Mouse (Mus musculus) spleen, adult 12 weeks (tissue): ENCODE measurements around the gene Emx1.

Experiments
- DNase-seq: peaks from one replicate; pipeline ENCODE4 v3.0.0; 2022; ENCODE audit warnings: low spot score

The Emx1 gene

DNA sequence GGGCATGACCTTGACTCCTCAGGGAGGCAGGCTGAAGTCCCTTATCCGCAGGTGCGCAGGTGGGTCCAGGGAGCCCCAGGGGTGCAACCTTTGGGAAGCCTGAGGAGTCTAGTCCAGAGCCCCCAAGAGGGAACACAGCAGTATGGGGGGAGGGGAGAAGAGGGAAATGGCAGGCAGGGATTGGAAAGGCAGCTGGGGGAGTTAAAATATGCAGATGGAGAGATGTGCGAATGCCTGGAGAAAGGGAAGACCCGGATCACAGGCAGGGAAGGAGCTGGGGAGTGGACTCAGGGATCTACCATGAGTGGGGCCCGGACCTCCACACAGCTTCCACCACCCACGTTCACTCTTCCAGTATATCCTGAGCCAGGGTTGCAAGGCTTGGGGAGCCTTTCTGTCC is 44.2 kb downstream of the Emx1 start:
- no peak for DNase-seq

DNA sequence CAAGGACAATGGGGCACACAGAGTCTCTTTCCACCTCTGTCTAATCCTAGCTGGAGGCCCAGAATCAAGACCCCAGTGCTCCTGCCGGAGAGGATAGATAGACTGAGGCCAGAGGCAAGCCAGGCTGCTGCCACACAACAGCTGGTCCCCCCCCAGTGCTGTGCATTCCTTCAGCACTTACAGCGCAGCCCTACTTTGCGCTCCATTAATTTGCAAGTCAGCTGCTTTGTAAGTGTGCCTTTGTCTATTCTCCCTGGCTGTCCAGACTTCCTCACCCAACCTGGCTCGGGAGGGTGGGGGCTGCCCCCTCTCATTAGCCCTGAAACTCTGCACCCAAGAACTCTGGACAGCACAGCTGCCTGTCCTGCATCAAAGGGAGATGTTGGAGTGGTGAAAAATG is 44.8 kb downstream of the Emx1 start:
- no peak for DNase-seq

DNA sequence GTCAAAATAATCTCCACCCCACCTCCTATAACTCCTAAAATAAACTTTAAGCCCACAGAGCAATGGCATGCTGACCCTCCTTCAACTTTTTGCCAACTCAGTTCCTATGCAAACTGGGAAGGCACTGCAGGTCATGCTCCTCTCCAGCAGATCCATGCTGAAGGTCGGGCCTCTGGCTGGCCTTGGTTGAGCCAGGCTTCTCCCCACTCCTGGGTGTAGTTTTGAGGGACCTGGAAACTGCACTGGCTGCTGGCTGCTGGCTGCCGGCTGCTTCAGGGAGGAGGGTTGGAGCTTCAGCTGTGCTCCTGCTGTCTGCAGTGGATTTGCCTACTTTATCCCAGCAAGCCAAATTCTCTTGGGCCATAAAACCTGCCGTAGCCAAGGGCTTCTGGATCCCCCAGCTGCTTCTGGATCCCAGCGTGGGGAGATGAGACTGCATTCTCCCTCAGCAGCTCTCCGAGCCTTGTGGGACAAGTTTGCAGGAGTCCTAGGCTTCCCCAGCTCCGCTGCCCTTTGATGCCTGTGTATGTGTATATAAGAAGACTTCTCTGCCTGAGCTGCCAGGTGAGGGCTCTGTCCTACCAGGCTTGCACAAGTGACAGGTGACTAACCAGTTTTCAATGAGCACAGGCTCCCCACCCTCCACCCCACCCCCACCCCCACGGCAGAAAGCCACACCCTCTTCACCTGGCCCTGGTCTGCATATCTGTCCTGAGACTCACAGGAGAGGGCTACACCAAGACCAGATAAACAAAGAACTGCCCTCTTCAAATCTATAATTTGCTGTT is 45.8 kb downstream of the Emx1 start:
- DNase-seq = no peak

DNA sequence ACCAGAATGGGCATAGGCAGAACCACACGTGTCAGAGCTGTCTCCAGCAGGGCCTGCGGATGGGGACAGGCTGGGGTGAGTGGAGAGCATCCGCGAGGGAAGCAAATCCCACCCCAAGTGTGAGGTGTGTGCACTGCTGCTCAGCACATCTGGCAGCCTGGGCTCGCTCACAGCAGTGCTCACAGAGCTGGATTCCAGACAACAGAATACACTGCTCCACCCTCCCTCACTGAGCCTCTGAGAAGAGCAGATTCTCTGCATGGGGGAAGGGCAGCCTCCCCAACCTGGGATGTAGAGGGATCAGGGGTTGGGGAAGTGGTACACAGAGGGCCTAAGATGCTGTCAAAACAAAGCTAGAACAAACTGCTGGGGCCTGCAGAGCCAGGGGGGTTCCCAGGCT is 47.6 kb downstream of the Emx1 start:
- DNase-seq = no peak

DNA sequence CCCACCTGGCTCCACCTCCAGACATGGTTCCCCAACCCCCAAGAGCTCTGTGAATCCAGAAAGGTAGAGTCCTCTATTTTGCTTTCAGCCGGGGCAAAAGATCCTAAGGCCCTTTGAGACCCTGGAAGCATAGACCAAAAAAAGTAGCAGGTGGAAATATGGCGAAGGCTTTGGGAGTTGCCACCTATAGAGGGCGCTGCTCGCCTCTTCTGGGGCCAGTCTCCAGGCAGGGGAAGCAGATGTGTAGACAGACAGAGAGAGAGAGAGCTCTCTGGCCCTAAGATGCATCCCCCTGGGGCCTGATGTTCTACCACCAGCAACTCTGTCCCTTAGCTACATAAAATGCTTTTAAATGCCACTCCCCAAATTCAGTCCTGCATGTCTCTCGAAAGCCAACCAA is 49.8 kb downstream of the Emx1 start:
- no peak for DNase-seq

DNA sequence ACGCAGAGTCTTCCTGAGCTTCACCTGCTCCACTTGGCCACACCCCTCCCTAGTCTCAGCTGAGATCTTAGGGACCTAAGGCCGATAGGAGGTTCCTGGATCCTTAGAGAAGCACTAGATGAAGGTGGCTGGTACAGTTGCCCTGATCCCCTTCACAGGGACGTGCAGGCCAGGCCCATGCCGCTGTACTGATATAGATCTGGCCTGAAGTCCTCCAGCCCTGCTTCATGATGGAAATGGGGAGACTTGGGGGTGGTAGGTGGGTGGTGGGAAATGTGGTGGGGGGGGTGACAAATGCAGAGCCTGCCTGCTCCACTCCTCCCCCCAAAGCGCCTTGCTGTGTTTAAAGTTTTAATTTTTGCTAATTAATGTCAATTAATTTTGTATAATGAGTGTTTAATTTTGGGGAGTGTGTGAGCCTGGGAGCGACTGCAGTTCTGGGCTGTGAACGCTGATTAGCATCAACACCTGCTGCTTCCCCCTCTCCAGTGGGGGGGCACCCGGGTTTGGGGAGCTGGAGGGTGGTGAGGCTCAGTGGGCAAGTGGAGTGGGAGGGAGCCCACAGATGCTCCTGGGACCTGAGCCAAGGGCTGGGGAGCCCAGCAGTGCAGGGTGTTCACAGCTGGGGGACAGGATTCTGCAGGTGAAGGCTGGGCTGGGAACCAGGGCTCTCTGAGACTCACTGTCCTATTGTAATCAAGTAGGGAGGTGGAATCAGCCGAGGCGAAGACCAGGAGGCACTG is 50.5 kb downstream of the Emx1 start:
- no peak for DNase-seq

DNA sequence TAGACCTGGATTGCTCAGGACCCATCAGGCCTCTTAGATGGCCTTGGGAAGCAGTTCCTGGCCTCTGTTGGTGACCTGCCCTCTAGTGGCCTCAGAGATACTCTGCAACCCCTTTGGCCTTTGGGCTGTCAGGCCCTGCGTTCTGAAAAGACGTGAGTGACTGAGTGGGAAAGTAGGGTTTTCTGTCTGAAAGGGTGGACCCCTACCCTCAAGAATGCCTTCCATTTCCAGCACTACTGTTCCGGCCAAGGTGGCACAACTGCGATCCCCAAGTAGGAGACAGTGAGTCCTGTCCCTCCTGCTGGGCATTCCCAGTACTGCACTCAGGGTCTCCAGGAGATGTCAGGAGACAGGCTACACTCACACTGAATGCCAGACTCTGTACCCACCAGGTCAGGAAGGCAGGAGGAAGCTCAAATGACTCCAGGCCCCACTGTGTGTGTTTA is 51.8 kb downstream of the Emx1 start:
- peak; percentile 28 for DNase-seq

DNA sequence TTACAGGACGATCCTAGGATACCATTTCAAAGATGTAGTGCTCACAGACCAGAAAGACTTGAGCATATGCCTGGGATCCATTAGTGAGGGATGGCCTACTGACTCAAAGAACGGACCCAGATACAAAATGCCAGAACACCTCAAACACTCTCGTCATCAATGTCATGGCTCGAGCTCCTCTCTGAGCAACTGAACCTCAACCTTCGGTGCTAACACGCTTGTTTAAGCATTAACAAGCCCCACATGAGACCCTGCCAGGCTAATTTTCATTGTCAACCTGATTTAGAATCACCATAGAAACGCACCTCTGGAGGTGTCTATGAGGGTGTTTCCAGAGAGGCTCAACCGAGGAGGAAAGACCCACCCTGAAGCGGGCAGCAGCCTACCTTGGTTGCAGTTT is 62.6 kb downstream of the Emx1 start:
- no peak for DNase-seq

DNA sequence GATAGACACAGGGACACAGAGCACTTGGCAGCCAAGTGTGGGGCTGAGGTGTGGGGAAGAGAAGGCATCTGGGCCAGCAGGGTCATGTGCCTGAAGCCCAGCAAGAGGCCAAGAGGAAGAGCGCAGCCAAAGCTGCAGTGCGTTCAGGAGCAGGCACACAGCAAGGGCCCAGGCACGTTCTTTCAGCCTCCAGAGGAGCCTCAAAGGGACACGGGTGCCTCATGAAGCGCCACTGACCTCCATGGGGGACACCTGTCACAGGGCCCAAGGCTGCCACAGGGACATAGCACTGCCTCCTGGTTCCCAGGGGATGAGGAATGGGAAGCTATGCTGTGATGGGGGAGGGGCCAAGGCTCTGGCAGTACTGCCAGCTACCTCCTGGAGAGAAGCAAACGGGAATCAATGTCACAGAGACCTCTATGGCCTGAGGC is 63.6 kb downstream of the Emx1 start:
- no peak for DNase-seq

DNA sequence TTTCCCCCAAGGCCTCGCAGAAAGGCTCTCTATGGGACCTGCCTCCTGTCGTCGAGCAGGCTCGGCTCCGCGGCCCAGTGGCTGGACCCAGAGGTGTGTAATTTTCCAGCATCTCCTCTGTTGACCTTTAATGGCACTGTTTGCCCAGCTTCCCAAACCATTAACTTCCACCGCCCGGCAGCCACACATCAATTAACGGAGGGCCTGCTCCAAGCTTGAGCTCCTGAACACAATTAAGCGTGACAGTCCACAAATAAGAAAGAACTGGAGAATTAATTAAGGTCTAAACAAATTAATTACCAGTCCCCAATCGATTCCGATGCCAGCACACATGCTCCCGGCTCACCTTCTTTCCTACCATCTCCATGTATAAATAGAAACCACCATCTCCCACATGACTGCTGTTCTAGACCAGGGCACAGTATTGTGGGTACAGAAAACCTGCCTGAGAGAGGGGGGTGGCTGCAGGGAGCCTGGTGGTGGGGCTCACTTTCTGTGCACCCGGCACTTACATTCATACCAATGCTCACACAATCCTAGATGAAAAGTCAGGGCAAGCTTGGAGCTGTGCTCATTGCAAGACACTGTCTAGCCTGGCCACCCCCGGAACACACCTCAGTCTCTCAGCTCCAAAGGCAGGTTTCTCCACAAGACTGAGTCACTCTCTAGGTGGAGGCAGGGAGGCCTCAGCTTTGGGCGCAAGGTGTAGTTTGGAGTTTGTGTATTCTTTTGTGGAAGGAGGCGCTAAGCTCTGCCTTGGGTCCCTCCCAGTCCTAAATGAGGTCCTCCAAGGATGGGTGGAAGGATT is 65.2 kb downstream of the Emx1 start:
- DNase-seq = no peak

DNA sequence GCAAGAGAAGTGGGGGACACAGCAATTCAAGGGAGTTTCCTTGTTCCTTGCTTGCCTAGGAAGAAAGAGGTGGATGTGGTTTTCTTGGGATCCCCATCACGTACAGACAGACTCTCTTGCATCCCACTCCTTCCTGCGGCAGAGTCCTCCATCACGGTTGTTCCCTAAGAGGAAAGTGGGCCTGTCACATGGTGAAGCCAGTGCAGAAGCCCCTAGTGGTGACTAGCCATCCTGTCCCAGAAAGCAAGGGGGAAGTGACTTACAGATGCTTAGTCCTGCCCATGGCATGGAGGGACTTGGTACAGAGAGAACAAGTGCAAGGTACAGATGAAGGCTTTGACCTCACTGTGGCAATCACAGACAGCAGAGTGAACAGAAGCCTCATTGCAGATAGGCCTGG is 66.0 kb downstream of the Emx1 start:
- no peak for DNase-seq
